Mouse (Mus musculus) midbrain, embryonic 14.5 days (tissue): ENCODE results near the gene Synm. TPM values are rescaled to one million over a fixed set of nuclear protein-coding genes. Genes with fewer than 3 reads are reported as not detected.

ENCODE experiments used
- ATAC-seq: fragments of 200-750 bp; cut with Nextera tagmentation; 2 replicates; pipeline ENCODE4 v1.8.0; 2017; ENCODE audit warnings: moderate number of reproducible peaks, moderate library complexity; ENCODE audit not compliant: low FRiP score, low TSS enrichment
- DNase-seq: peaks from one replicate; pipeline ENCODE4 v3.0.0-alpha.2; 2015
- H3K27ac ChIP-seq: fragments of 300-500 bp; sonication (generic); replicated peaks from 2 replicates; pipeline ENCODE4 v1.5.1; 2014; ENCODE audit warnings: mild to moderate bottlenecking, low read depth, low read length, moderate library complexity
- H3K27me3 ChIP-seq: fragments of 300-500 bp; sonication (generic); 2 replicates; pipeline ENCODE4 v1.6.1; 2014; ENCODE audit warnings: low read length, control low read depth, mixed read lengths; ENCODE audit not compliant: control insufficient read depth, insufficient read depth
- H3K36me3 ChIP-seq: fragments of 300-500 bp; sonication (generic); 2 replicates; pipeline ENCODE4 v1.6.1; 2014; ENCODE audit warnings: low read length, control low read depth; ENCODE audit not compliant: control insufficient read depth, insufficient read depth
- H3K4me1 ChIP-seq: fragments of 300-500 bp; sonication (generic); 2 replicates; pipeline ENCODE4 v1.6.1; 2014; ENCODE audit warnings: mild to moderate bottlenecking, antibody characterized with exemption, low read length, control low read depth; ENCODE audit not compliant: control insufficient read depth, insufficient read depth
- H3K4me2 ChIP-seq: fragments of 300-500 bp; sonication (generic); 2 replicates; pipeline ENCODE4 v1.6.1; 2014; ENCODE audit warnings: mild to moderate bottlenecking, low read length, moderate library complexity
- H3K4me3 ChIP-seq: fragments of 300-500 bp; sonication (generic); replicated peaks from 2 replicates; pipeline ENCODE4 v1.5.1; 2014; ENCODE audit warnings: low read depth, low read length
- H3K9ac ChIP-seq: fragments of 300-500 bp; sonication (generic); replicated peaks from 2 replicates; pipeline ENCODE4 v1.6.1; 2014; ENCODE audit warnings: mild to moderate bottlenecking, low read length, moderate library complexity
- H3K9me3 ChIP-seq: fragments of 300-500 bp; sonication (generic); 2 replicates; pipeline ENCODE4 v1.6.1; 2016; ENCODE audit warnings: low read length, control low read depth, mixed read lengths; ENCODE audit not compliant: control insufficient read depth
- WGBS: fragments of 180-500 bp; shearing (Covaris S2); extraction: QIAGEN DNeasy Blood & Tissue Kit; methylation state at CpG from one replicate; pipeline ENCODE4 v1.1.7; 2014; 5-methylcytosine and 5-hydroxymethylcytosine counted together
- polyA plus RNA-seq: library from polyadenylated mRNA; unstranded; fragments of >200 nt; fragmentation: Nextera tagmentation; extraction: Ambion mirVana; gene quantifications from 2 replicates; pipeline ENCODE4 v1.2.1, GENCODE M21; 2014

The Synm gene
- polyA plus RNA-seq, 1 experiment from 2014 or later = 2.4 TPM

- DNase-seq (peak; percentile 91), ATAC-seq (no peak)
- no peak overlapping the region for H3K4me2 ChIP-seq
- no peak overlapping the region for H3K9ac ChIP-seq
- H3K9me3 ChIP-seq = no peaks in the 10 kb centered on the region
- H3K27me3 ChIP-seq = no peaks in the 10 kb centered on the region
- H3K36me3 ChIP-seq = no peaks in the 10 kb centered on the region
- no peaks in the 10 kb centered on the region for H3K4me1 ChIP-seq
- no peak overlapping the region for H3K4me3 ChIP-seq
- H3K27ac ChIP-seq = no peak overlapping the region
- WGBS = 13% methylated on average over 10 of the region's 10 CpGs
Measured at GRCm38 (mm10) chr7:67788713-67789112, 29.2 kb upstream of the Synm start.

DNA sequence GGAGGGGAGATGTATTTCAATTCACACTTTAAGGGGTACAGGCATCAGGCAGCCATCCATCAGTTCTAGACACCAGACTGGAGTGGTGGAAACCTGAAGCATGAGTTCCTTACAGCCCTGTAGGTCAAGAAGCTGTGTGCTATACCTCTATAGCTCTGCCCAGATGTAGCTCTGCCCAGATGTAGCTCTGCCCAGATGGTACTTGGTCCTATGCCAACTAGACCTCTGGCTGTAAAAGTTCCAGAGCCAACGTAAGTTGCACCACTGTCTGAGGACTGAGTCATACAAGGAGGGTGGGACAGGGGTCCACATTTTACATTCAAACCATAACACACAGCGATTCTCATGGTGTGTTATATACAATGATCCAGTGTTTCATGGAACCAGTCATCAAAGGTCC lies 28.3 kb upstream of the Synm start:
- no peaks in the 10 kb centered on the region for H3K4me1 ChIP-seq
- no peaks in the 10 kb centered on the region for H3K27me3 ChIP-seq
- no peak; the same call in 1 of the 2 replicates for ATAC-seq
- H3K4me2 ChIP-seq = no peak overlapping the region
- H3K36me3 ChIP-seq = no peaks in the 10 kb centered on the region
- no peak overlapping the region for H3K9ac ChIP-seq
- no peak overlapping the region for H3K4me3 ChIP-seq
- H3K9me3 ChIP-seq = no peaks in the 10 kb centered on the region
- no peak for DNase-seq
- no peak overlapping the region for H3K27ac ChIP-seq
- 74% methylated on average over 2 of the region's 2 CpGs for WGBS

DNA sequence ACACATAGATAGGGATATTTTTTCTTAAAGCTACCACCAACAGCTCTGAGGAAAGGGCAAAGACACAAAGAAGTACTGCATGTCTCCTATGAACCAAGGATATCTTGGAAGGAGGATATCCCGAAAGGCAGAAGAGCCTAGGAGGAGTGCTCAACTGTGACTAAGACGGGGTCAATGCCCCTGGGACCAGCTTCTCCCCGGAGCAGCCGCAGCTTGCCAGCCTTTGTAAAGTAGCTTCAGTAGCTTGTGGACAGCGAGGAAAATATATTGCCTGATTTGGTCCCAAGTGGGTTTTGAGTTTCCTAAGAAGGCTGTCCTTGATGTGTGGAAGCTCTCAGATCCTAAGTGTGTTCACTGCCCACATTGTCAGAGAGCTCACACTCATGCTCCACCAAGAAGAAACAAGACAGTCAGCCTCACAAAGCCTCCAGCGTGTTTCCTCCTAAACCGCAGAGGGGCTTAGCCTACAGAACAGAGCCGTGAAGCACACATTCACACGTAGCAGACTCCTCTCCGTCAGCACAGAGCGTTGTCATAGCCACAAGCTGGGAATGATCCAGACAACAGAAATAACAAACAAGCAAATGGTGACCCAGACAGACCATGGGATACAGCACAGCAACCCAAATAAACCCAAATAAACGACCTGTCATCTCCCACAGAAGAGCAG lies 17.2 kb upstream of the Synm start:
- peak; percentile 49 for DNase-seq
- ATAC-seq = no peak

DNA sequence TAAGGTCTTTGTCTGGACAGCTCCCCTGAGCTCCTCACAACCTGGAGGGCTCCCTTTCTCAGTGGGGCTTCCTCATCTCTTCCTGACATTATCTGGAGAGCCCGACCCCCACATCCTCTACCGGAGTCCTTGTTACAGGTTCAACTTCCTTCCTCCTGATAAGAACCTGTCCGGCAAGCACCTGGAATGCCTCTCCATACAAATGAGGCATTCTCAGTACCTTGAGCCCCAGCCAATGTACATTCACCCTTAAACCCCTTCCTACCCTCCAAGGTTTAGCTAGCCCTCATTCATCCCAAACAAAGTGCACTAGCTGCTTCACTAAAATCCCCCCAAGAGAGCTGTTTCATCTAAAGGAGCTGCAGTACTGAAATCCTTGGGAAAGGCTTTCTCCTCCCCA lies 16.1 kb upstream of the Synm start:
- no peak overlapping the region for H3K4me3 ChIP-seq
- no peaks in the 10 kb centered on the region for H3K4me1 ChIP-seq
- 88% methylated on average over 3 of the region's 3 CpGs for WGBS
- no peaks in the 10 kb centered on the region for H3K36me3 ChIP-seq
- DNase-seq = no peak
- H3K4me2 ChIP-seq = no peak overlapping the region
- no peak overlapping the region for H3K9ac ChIP-seq
- peaks cover 3% of the 10 kb centered on the region; the same call in 1 of the 2 replicates for H3K9me3 ChIP-seq
- no peak for ATAC-seq
- H3K27ac ChIP-seq = no peak overlapping the region
- no peaks in the 10 kb centered on the region for H3K27me3 ChIP-seq

More for the DNA sequence above, 17.2 kb upstream of the Synm start:
- H3K4me2 ChIP-seq = no peak overlapping the region
- H3K27ac ChIP-seq = no peak overlapping the region
- H3K4me3 ChIP-seq = no peak overlapping the region
- no peaks in the 10 kb centered on the region for H3K36me3 ChIP-seq
- 22% methylated on average over 12 of the region's 12 CpGs for whole genome bisulfite sequencing
- H3K9ac ChIP-seq = no peak overlapping the region
- peaks cover 3% of the 10 kb centered on the region; the same call in 1 of the 2 replicates for H3K9me3 ChIP-seq
- H3K27me3 ChIP-seq = no peaks in the 10 kb centered on the region
- H3K4me1 ChIP-seq = no peaks in the 10 kb centered on the region

DNA sequence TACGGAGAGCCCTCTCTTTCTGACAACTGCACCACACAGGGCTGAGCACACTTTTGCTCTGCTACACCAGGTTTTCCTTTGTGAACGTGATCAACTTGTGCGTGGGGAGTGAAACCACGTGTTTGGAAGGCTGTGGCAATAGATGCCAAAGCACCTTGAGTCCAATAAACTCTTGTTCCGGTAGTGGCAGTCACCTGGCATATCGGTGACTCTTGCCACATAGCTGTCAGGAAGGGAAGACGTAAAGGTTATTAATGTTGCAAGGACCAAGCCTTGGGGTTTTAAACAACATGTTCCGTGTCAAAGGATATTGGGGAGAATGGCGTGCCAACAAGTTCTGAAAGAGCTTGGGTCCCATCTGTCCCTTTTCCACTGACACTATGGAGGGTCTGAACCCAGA lies 12.7 kb upstream of the Synm start:
- H3K36me3 ChIP-seq = no peaks in the 10 kb centered on the region
- no peak overlapping the region for H3K4me3 ChIP-seq
- H3K4me2 ChIP-seq = no peak overlapping the region
- H3K27ac ChIP-seq = no peak overlapping the region
- ATAC-seq (no peak), DNase-seq (no peak)
- H3K9ac ChIP-seq = no peak overlapping the region
- H3K4me1 ChIP-seq = no peaks in the 10 kb centered on the region
- no peaks in the 10 kb centered on the region for H3K27me3 ChIP-seq
- WGBS = 93% methylated on average over 9 of the region's 9 CpGs
- H3K9me3 ChIP-seq = no peaks in the 10 kb centered on the region

- H3K9ac ChIP-seq = no peak overlapping the region
- H3K4me1 ChIP-seq = no peaks in the 10 kb centered on the region
- WGBS = 95% methylated on average over 5 of the region's 5 CpGs
- H3K27ac ChIP-seq = no peak overlapping the region
- no peak overlapping the region for H3K4me3 ChIP-seq
- no peaks in the 10 kb centered on the region for H3K27me3 ChIP-seq
- no peaks in the 10 kb centered on the region for H3K36me3 ChIP-seq
- DNase-seq = no peak
- H3K9me3 ChIP-seq = no peaks in the 10 kb centered on the region
- no peak overlapping the region for H3K4me2 ChIP-seq
- no peak for ATAC-seq
Measured at GRCm38 (mm10) chr7:67769487-67769886, 9.9 kb upstream of the Synm start.

DNA sequence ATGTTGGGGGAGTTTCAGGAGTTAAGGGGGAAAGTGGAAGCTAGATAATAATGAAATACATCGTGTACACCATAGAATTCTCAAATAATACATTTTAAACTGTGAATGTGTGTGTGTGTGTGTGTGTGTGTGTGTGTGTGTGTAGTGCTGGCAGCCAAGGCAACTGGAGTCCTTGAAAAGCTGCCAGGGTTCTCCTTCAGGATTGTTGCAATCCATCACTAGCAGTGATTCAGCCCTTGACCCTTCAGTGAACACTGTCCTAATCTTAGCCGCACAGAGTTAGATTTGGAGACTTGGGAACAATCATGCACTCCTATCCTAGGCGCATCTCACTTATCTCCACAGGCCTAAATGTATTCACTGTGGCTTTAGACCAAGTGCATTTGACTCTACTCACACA lies 8.6 kb upstream of the Synm start:
- 94% methylated on average over 3 of the region's 3 CpGs for WGBS
- H3K9ac ChIP-seq = no peak overlapping the region
- H3K36me3 ChIP-seq = no peaks in the 10 kb centered on the region
- no peak overlapping the region for H3K4me2 ChIP-seq
- DNase-seq = no peak
- ATAC-seq = no peak
- no peaks in the 10 kb centered on the region for H3K4me1 ChIP-seq
- no peaks in the 10 kb centered on the region for H3K27me3 ChIP-seq
- H3K4me3 ChIP-seq = no peak overlapping the region
- H3K9me3 ChIP-seq = no peaks in the 10 kb centered on the region
- H3K27ac ChIP-seq = no peak overlapping the region

- no peaks in the 10 kb centered on the region for H3K36me3 ChIP-seq
- H3K27ac ChIP-seq = no peak overlapping the region
- WGBS = 70% methylated on average over 3 of the region's 3 CpGs
- no peak overlapping the region for H3K9ac ChIP-seq
- H3K4me1 ChIP-seq = 0 out of 2 replicates have a peak, but pooled peaks cover 2% of the 10 kb centered on the region
- ATAC-seq = no peak
- no peaks in the 10 kb centered on the region for H3K9me3 ChIP-seq
- H3K27me3 ChIP-seq = no peaks in the 10 kb centered on the region
- no peak overlapping the region for H3K4me3 ChIP-seq
- no peak overlapping the region for H3K4me2 ChIP-seq
- DNase-seq = no peak
Measured at GRCm38 (mm10) chr7:67763625-67764024, 4.1 kb upstream of the Synm start.
